Mouse (Mus musculus) inflammation-experienced regulatory T-cells, adult 16 weeks (primary cell): ENCODE results near the gene Szt2. TPM values are rescaled to one million over a fixed set of nuclear protein-coding genes. Genes with fewer than 3 reads are reported as not detected.

ENCODE experiments used
- polyA plus RNA-seq: library from polyadenylated mRNA; unstranded; fragments of 100-300 nt; shearing (Covaris generic); gene quantifications from one replicate; pipeline ENCODE4 v1.2.1, GENCODE M21; 2017

The Szt2 gene
- 17.5 TPM for polyA plus RNA-seq

GRCm38 (mm10) chr4:118409142-118409900, at the start of gene Szt2, which contains the start of gene Med8:
TSS of gene Szt2 (minus strand) at chr4:118409273.
TSS of gene Med8 (plus strand) at chr4:118409337.

GRCm38 (mm10) chr4:118457345-118457975, 48.4 kb upstream of the Szt2 start, which contains the start of gene Mpl:
TSS of gene Mpl (minus strand) at chr4:118457513.

DNA sequence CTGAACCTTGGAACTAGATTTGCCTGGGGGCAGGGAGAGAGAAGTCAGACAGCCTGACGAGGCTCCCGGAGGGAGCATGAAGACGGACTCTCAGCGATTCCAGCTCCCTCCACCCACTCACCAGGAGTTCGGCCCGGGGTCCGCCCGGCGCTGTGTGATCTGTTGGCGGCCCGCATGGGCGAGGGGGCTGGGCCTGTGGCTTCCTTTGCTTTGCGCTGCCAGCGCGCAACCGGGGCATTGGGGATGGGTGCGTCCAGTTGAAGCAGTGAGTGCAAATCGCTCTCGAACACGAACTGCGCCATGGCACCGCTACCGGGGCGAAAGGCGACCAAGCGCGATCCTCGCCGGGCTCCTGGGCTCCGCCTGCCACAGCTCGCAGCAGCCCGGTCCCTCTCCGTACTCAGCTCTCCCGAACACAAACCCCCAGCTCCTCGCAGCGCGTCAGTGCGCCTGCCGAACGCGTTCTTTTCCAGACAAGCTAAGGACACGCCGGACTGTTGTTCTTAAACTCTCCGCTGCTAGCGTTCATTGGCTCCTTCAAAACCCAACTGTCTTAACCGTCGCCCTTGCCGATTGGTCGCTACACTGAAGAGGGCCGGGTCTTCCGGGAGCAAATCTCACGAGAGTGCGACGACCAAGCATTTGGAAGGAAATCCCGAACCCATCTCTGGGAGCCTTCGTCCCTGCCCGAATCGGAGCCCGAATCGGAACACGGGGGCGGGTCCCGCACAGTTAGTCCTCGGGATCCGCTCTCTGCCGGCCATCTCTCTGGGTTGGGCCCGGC, 27.9 kb upstream of the Szt2 start, which contains the start of gene Cdc20:
Cdc20 (minus strand) TSS at position 533 of the 784 bp plus-strand sequence.

DNA sequence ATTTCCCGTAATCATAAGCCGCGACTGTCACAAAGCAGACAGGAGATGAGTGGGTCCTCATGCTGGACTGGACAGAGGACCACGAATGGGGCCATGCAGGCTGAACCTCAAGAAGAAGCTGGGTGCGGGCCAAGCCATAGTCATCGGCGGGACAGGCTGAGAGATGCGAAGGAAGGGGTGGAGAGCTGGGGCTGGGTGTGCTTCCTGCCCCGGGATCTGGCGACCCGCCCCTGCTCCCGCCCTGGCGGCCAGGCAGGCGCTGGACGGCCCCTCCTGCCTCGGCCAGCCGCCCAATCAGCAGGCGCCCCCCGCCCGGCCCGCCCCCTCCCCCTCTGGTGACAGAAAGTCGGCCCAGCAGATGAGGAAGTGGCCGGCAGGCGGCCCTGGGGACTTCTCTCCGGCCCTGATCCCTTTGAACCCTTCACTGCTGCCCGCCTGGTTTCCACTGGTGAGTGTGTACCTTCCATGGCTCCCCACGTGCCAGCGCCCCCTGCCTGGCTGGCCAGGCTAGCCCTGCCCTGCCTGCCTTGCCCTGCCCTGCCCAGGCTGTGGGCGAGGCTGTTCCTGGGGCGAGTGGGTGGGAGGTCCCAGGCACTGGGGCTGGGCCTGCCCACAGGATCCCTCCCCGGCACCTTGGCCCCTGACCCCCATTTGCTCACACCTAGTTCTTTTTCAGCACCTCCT, 18.8 kb upstream of the Szt2 start, which contains the start of gene Elovl1:
Elovl1 (plus strand) TSS at position 326 of the 684 bp plus-strand sequence.

Other genes starting within 250 kb of the Szt2 start
- gene Kdm4a, start 229.2 kb downstream of the Szt2 start, polyA plus RNA-seq, result 31.2 TPM
- 0.41 TPM for gene Ptprf, start 117.9 kb downstream of the Szt2 start, polyA plus RNA-seq
- gene Med8, start 64 bp upstream of the Szt2 start, polyA plus RNA-seq, result 125 TPM
- 187 TPM for gene Elovl1, start 18.8 kb upstream of the Szt2 start, polyA plus RNA-seq
- 19.7 TPM for gene Cdc20, start 28.1 kb upstream of the Szt2 start, polyA plus RNA-seq
- not detected for gene Mpl, start 48.2 kb upstream of the Szt2 start, polyA plus RNA-seq
- gene Tie1, start 80.8 kb upstream of the Szt2 start, polyA plus RNA-seq, result not detected
- not detected for gene 2610528J11Rik, start 117.7 kb upstream of the Szt2 start, polyA plus RNA-seq
- not detected for gene Tmem125, start 134.8 kb upstream of the Szt2 start, polyA plus RNA-seq
- not detected for gene Cfap57, start 211.5 kb upstream of the Szt2 start, polyA plus RNA-seq
- gene Ebna1bp2, start 211.5 kb upstream of the Szt2 start, polyA plus RNA-seq, result 183 TPM
- gene Olfr62, start 249.7 kb upstream of the Szt2 start, polyA plus RNA-seq, result not detected